Mouse (Mus musculus): ENCODE results near the gene Capn11. TPM values are rescaled to one million over a fixed set of nuclear protein-coding genes. Genes with fewer than 3 reads are reported as not detected.
A peak's percentile ranks its signal among the peaks of the same experiment; 100 is the strongest.

The Capn11 gene
- polyA plus RNA-seq, 1 experiment from 2014 or later = 0.84 TPM

DNA sequence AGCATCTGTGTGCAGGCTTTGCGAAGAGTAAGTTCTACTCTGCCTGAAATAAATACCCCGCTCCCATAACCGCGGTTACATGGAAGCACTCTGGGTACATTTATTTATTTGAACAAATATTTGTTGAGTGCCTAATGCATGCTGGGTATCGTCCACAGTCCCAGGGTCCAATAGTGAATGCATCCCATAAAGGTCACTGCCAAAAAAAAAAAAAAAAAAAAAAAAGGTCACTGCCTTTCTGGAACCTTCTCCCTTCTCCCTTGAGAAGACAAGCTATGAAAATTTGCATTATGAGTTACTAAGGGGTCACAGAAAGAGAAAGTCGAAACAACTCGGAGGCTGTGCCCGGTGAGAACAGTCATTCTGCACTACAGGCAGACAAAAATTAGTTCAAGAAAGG, 17.1 kb downstream of the Capn11 start:
- 88% methylated on average over 8 of the region's 8 CpGs for WGBS
- Histone ChIP-seq H3K4me3 (ENCODE audit: low read length) (no peak overlapping the region), H3K4me2 (ENCODE audit: low read depth, low read length) (no peak overlapping the region)

DNA sequence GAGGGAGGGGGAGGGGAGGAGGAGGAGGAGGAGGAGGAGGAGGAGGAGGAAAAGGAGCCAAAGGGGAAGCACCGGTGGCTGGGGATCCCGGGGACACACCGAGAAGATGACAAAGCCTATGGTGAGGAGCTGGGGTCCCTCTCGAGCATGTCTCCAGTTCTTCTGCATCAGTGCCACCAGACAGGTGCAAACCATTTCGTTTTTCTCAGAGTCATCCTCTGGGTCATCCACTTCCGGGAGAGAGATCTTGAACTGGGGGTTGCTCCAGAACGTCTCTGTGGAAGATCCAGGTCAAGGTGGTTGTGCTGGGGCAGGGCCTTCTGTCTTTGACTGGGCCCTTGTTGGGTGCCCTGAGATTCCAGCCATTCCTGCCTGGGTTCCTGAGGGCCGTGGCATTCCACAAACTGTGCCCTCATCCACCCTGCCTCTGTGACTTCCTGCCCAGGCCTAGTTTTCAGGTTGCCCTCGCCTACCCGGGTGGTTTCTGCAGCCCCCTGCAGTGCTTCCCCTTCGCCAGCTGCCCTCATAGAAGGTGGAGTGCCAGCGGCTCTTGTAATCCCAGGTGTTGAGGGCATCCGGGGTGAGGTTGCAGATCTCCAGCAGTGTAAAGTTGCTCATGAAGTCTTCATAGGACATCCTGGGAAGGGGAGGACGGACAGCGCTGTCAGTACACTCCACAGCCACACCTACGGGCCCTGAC, 20.4 kb downstream of the Capn11 start:
- H3K4me3 ChIP-seq (ENCODE audit: low read length) = no peak overlapping the region
- 68% methylated on average over 16 of the region's 16 CpGs for WGBS
- H3K36me3 ChIP-seq (ENCODE audit: control insufficient read depth, insufficient read depth) = no peaks in the 10 kb centered on the region
- H3K9ac ChIP-seq (ENCODE audit: low read length) = no peak overlapping the region
- peaks cover 2% of the 10 kb centered on the region; the same call in 1 of the 2 replicates for H3K4me1 ChIP-seq (ENCODE audit: control insufficient read depth, insufficient read depth, low read length)
- H3K4me2 ChIP-seq (ENCODE audit: low read depth, low read length) = no peak overlapping the region
- no peaks in the 10 kb centered on the region for H3K9me3 ChIP-seq (replicated peaks; ENCODE audit: control insufficient read depth, low read length)
- no peaks in the 10 kb centered on the region for H3K27me3 ChIP-seq (ENCODE audit: control insufficient read depth, insufficient read depth, low read length)
- no peak overlapping the region for H3K27ac ChIP-seq (ENCODE audit: low read length)
- no peak for ATAC-seq (replicated peaks; ENCODE audit: extremely low read depth, insufficient read depth, low FRiP score)

More for the DNA sequence above, 17.1 kb downstream of the Capn11 start:
- H3K4me1 ChIP-seq (ENCODE audit: control insufficient read depth, insufficient read depth, low read length) = peaks cover 2% of the 10 kb centered on the region; the same call in 1 of the 2 replicates
- H3K27me3 ChIP-seq (ENCODE audit: control insufficient read depth, insufficient read depth, low read length) = no peaks in the 10 kb centered on the region
- ATAC-seq (replicated peaks; ENCODE audit: extremely low read depth, insufficient read depth, low FRiP score) = no peak
- H3K9ac ChIP-seq (ENCODE audit: low read length) = no peak overlapping the region
- no peak overlapping the region for H3K27ac ChIP-seq (ENCODE audit: low read length)
- no peaks in the 10 kb centered on the region for H3K36me3 ChIP-seq (ENCODE audit: control insufficient read depth, insufficient read depth)
- H3K9me3 ChIP-seq (replicated peaks; ENCODE audit: control insufficient read depth, low read length) = no peaks in the 10 kb centered on the region; the same call in 1 of the 2 replicates

DNA sequence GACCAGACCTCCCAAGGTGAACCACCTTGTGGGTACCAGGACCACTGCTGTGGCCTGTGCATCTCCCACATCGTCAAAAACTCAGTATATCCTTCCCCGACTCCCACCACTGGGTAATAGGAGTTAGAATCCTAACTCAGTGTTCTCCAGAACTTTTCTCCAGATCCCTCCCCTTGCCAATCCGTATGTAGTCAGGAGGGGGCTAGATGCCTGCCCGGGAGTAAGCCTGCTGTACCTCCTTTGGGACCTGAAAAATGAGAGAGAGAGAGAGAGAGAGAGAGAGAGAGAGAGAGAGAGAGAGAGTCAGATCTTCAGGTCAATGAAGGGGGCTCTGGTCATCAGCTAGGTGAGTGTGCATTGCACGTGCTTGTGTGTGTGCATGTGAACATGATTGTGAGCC, 25.1 kb downstream of the Capn11 start:
- no peak overlapping the region for H3K4me2 ChIP-seq (ENCODE audit: low read depth, low read length)
- no peaks in the 10 kb centered on the region for H3K9me3 ChIP-seq (replicated peaks; ENCODE audit: control insufficient read depth, low read length)
- WGBS = 79% methylated on average over 5 of the region's 5 CpGs
- no peak overlapping the region for H3K4me3 ChIP-seq (ENCODE audit: low read length)
- H3K4me1 ChIP-seq (ENCODE audit: control insufficient read depth, insufficient read depth, low read length) = peaks cover 10% of the 10 kb centered on the region
- H3K27ac ChIP-seq (ENCODE audit: low read length) = no peak overlapping the region
- H3K27me3 ChIP-seq (ENCODE audit: control insufficient read depth, insufficient read depth, low read length) = no peaks in the 10 kb centered on the region
- H3K9ac ChIP-seq (ENCODE audit: low read length) = no peak overlapping the region
- no peaks in the 10 kb centered on the region for H3K36me3 ChIP-seq (ENCODE audit: control insufficient read depth, insufficient read depth)
- no peak for ATAC-seq (replicated peaks; ENCODE audit: extremely low read depth, insufficient read depth, low FRiP score)

DNA sequence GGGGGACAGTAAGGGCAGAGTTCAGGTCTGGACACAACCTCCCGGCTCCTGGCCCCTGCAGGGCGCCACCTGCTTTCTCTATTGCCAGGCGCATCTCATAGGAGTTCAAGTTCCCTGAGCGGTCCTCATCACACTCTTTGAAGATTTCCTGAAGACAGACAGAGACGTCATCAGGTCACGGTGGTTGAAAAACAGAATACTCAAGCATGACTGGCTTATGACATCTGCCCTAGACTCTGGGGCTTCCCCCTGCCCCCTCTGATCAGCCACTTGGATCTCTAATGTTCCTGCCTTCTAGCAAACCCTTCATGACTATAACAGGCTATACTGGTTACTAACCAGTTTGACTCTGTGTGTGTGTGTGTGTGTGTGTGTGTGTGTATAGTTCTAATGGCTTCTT, 27.2 kb downstream of the Capn11 start:
- no peaks in the 10 kb centered on the region for H3K27me3 ChIP-seq (ENCODE audit: control insufficient read depth, insufficient read depth, low read length)
- H3K9ac ChIP-seq (ENCODE audit: low read length) = no peak overlapping the region
- no peak for ATAC-seq (replicated peaks; ENCODE audit: extremely low read depth, insufficient read depth, low FRiP score)
- no peaks in the 10 kb centered on the region for H3K36me3 ChIP-seq (ENCODE audit: control insufficient read depth, insufficient read depth)
- peaks cover 13% of the 10 kb centered on the region for H3K4me1 ChIP-seq (ENCODE audit: control insufficient read depth, insufficient read depth, low read length)
- H3K4me3 ChIP-seq (ENCODE audit: low read length) = no peak overlapping the region
- 73% methylated on average over 6 of the region's 6 CpGs for WGBS
- no peaks in the 10 kb centered on the region for H3K9me3 ChIP-seq (replicated peaks; ENCODE audit: control insufficient read depth, low read length)
- H3K4me2 ChIP-seq (ENCODE audit: low read depth, low read length) = no peak overlapping the region
- no peak overlapping the region for H3K27ac ChIP-seq (ENCODE audit: low read length)

DNA sequence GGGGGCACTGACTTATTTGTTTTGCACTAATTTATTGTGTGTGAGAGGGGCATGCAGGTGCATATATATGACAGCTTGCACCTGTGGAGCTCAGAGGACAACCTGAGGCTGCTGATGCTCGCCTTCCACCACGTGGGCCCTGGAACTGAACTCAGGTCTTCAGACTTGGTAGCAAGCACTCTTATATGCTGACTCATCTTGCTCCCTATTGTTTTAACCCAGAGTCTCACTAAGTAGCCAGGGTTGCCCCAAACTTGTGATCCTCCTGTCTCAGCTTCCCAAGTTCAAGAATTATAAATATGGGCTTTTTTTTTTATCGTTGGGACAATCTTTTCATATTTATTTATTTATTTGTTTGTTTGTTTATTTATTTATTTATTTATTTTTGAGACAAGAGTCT, 28.1 kb downstream of the Capn11 start:
- 54% methylated on average over 3 of the region's 3 CpGs for WGBS
- Histone ChIP-seq H3K4me2 (ENCODE audit: low read depth, low read length) (peak overlapping the region; percentile 82; the same call in 1 of the 2 replicates), H3K9me3 (replicated peaks; ENCODE audit: control insufficient read depth, low read length) (no peaks in the 10 kb centered on the region), H3K27ac (ENCODE audit: low read length) (no peak overlapping the region), H3K36me3 (ENCODE audit: control insufficient read depth, insufficient read depth) (no peaks in the 10 kb centered on the region), H3K4me3 (ENCODE audit: low read length) (no peak overlapping the region), H3K4me1 (ENCODE audit: control insufficient read depth, insufficient read depth, low read length) (peaks cover 16% of the 10 kb centered on the region), H3K9ac (ENCODE audit: low read length) (no peak overlapping the region), H3K27me3 (ENCODE audit: control insufficient read depth, insufficient read depth, low read length) (no peaks in the 10 kb centered on the region)
- ATAC-seq (replicated peaks; ENCODE audit: extremely low read depth, insufficient read depth, low FRiP score) = no peak

DNA sequence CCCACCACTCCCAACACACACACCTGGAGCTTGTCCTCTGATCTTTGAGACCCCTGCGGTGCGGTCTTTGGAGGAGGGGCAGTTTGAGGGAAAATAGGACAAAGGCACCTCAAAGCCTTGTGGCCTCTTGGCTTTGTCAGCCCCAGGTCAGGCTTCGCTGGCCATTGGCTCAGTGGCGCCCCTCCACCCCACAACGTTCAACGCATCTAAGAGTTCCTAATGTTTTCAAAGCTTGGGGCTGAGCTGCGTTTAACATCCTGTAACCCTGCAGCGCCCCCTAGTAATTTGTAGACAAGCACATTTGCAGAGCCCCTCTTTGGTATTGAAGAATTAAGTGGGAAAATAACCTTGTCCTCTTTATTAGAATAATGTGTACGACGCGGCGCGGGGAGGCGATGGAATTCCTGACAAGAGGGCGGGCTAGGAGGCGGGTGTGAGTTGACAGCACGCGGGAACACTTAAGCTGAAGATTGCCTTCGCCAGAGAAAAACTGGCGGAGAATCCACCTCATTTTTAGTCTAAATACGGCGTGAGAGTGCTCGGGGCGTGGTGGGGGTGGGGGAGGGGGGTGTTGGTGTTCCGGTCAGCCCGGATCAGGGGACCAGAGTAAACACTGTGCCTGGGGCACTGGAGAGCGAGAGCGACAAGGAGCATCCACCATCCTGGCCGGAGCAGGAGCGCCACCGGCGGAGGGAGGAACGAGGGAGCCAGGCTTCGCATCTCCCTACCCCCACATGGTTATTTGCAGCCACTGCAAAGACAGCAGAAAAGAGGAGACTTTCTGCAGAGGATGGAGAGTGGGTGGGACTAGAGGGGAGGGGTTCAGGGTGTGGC, 29.0 kb downstream of the Capn11 start:
- peak overlapping the region; percentile 82 for H3K4me2 ChIP-seq (ENCODE audit: low read depth, low read length)
- peak overlapping the region; percentile 71 for H3K27ac ChIP-seq (ENCODE audit: low read length)
- no peaks in the 10 kb centered on the region for H3K36me3 ChIP-seq (ENCODE audit: control insufficient read depth, insufficient read depth)
- H3K4me1 ChIP-seq (ENCODE audit: control insufficient read depth, insufficient read depth, low read length) = peaks cover 16% of the 10 kb centered on the region
- peak; percentile 58; the same call in 1 of the 2 replicates for ATAC-seq (replicated peaks; ENCODE audit: extremely low read depth, insufficient read depth, low FRiP score)
- 3% methylated on average over 34 of the region's 34 CpGs for WGBS
- no peaks in the 10 kb centered on the region for H3K27me3 ChIP-seq (ENCODE audit: control insufficient read depth, insufficient read depth, low read length)
- H3K9ac ChIP-seq (ENCODE audit: low read length) = peak overlapping the region; percentile 68
- H3K4me3 ChIP-seq (ENCODE audit: low read length) = peak overlapping the region; percentile 51
- no peaks in the 10 kb centered on the region for H3K9me3 ChIP-seq (replicated peaks; ENCODE audit: control insufficient read depth, low read length)

DNA sequence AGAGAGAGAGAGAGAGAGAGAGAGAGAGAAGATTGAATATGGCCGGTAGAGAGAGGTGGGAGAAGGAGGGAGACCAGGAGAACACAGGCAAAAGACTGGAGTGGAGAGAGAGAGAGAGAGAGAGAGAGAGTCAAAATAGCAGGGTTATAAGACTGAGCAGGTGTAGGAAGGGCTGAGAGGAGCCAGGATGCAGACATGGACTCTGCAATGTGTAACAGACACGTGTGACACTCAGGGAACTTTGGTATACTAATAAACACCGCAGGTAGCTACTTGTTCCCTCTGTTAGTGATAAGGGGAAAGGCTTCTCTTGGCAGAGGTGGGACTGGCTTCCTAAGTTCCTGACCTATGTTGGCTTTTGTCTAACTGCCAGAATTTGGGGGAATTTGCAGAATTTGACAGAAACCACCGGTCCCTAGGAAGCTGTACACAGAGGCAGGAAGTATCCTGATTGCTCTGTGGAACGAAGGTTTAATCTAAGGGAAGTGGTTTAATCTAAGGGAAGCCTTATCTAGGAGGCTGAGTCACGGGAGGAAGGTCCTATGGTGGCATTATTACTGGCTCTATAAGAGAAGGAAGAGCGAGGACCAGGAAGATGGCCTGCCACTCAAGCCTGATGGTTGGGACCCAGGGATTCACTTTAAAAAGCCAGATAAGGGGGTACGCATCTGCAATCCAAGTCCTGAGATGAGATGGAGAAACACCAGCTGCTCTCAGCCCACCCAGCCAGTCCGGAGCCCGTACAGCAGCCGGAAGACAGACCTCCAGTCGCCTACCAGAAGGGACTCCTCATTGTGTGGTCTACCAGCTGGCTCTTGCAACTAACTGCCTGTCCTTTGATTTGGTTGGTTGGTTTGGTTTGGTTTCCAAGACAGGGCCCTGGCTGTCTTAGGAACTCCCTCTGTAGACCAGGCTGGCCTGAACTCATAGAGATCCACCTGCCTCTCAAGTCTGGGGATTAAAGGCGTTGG, 30.0 kb downstream of the Capn11 start:
- no peaks in the 10 kb centered on the region for H3K36me3 ChIP-seq (ENCODE audit: control insufficient read depth, insufficient read depth)
- WGBS = 47% methylated on average over 13 of the region's 13 CpGs
- peak; percentile 7; the same call in 1 of the 2 replicates for ATAC-seq (replicated peaks; ENCODE audit: extremely low read depth, insufficient read depth, low FRiP score)

DNA sequence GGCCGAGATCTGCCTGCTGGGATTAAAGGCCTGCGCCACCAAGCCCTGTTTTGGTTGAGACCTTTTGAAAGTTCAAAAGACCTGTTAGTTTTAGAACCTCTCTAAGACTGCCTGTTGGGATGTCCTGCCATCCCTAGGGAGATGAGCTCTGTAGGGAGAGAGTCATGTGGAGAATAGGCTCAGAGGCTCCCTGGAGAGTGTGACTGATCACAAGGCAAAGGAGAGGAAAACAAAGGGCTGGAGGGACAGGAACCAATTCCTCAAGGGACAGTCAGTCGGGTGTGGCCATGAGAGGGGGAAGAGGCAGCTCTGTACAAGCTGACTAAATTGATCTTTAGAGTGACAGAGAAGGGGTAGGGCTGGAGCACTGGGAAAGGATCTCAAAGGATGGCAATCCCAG, 31.0 kb downstream of the Capn11 start:
- peaks cover 16% of the 10 kb centered on the region for H3K4me1 ChIP-seq (ENCODE audit: control insufficient read depth, insufficient read depth, low read length)
- no peaks in the 10 kb centered on the region for H3K36me3 ChIP-seq (ENCODE audit: control insufficient read depth, insufficient read depth)
- H3K9ac ChIP-seq (ENCODE audit: low read length) = no peak overlapping the region
- no peak overlapping the region for H3K4me2 ChIP-seq (ENCODE audit: low read depth, low read length)
- H3K27me3 ChIP-seq (ENCODE audit: control insufficient read depth, insufficient read depth, low read length) = no peaks in the 10 kb centered on the region
- 37% methylated on average over 3 of the region's 3 CpGs for WGBS
- no peak for ATAC-seq (replicated peaks; ENCODE audit: extremely low read depth, insufficient read depth, low FRiP score)
- no peak overlapping the region for H3K4me3 ChIP-seq (ENCODE audit: low read length)
- H3K27ac ChIP-seq (ENCODE audit: low read length) = no peak overlapping the region
- no peaks in the 10 kb centered on the region for H3K9me3 ChIP-seq (replicated peaks; ENCODE audit: control insufficient read depth, low read length)

More for the DNA sequence above, 30.0 kb downstream of the Capn11 start:
- Histone ChIP-seq H3K4me2 (ENCODE audit: low read depth, low read length) (peak overlapping the region; percentile 82), H3K27ac (ENCODE audit: low read length) (peak overlapping the region; percentile 71), H3K27me3 (ENCODE audit: control insufficient read depth, insufficient read depth, low read length) (no peaks in the 10 kb centered on the region), H3K4me3 (ENCODE audit: low read length) (no peak overlapping the region; the same call in 1 of the 2 replicates), H3K9me3 (replicated peaks; ENCODE audit: control insufficient read depth, low read length) (no peaks in the 10 kb centered on the region), H3K4me1 (ENCODE audit: control insufficient read depth, insufficient read depth, low read length) (peaks cover 16% of the 10 kb centered on the region), H3K9ac (ENCODE audit: low read length) (no peak overlapping the region; the same call in 1 of the 2 replicates)

All from heart, embryonic 16.5 days (tissue).